Mouse (Mus musculus): Measurements from ENCODE around the gene Serpinb13. TPM values are rescaled to one million over a fixed set of nuclear protein-coding genes. Genes with fewer than 3 reads are reported as not detected.

The Serpinb13 gene
- not detected for total RNA-seq (2023)

DNA sequence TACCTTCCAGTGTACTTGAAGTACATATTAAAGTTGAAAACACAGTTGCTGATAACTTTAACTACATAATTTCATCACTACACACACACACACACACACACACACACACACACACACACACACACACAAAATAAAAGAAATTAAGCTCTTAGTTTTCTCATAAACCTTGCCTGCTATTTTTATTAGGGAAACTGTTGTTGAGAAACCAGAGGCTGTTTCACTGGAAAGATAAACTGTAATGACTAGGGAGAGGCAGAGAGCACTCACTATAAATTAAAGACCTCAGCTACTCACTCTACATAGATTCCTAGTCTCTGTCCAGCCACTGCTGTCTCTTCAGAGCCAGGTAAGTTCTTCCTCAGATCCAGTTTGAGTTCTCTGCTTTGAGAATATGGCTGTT is at the start of gene Serpinb13:
TSS of gene Serpinb13 (plus strand) at position 301 of the 400 bp plus-strand sequence.

GRCm38 (mm10) chr1:106934265-106934664 is 46.5 kb upstream of the Serpinb13 start, which contains the start of gene Serpinb12:
TSS of gene Serpinb12 (plus strand) at chr1:106934449.

Other genes starting within 250 kb of the Serpinb13 start
- gene Kdsr, start 221.3 kb upstream of the Serpinb13 start, total RNA-seq (2023): 1 to 10 TPM; 8.3 to 9.8 TPM
- 100 to 1,000 TPM; 104 to 117 TPM for gene Vps4b, start 184.3 kb upstream of the Serpinb13 start, total RNA-seq (2023)
- not detected for gene Serpinb5, start 119.8 kb upstream of the Serpinb13 start, total RNA-seq (2023)
- not detected for gene Serpinb12, start 46.5 kb upstream of the Serpinb13 start, total RNA-seq (2023)
- gene Serpinb3a, start 71.3 kb downstream of the Serpinb13 start, total RNA-seq (2023): not detected
- gene Serpinb3d, start 102.5 kb downstream of the Serpinb13 start, total RNA-seq (2023): not detected

Data from neutrophil, adult 83 days (primary cell).